Mouse (Mus musculus) ES-CJ7 (cell line): ENCODE measurements at regions not wholly inside any gene's neighbourhood (a gene's known extent, or its start where the extent isn't known, plus 50 kb on each side); places are given as distances from the start of the nearest gene placed in this dataset.

ENCODE experiments used
- DNase-seq: peaks from one replicate; pipeline ENCODE4 v3.0.0; 2011; ENCODE audit warnings: low read depth, low spot score

DNA sequence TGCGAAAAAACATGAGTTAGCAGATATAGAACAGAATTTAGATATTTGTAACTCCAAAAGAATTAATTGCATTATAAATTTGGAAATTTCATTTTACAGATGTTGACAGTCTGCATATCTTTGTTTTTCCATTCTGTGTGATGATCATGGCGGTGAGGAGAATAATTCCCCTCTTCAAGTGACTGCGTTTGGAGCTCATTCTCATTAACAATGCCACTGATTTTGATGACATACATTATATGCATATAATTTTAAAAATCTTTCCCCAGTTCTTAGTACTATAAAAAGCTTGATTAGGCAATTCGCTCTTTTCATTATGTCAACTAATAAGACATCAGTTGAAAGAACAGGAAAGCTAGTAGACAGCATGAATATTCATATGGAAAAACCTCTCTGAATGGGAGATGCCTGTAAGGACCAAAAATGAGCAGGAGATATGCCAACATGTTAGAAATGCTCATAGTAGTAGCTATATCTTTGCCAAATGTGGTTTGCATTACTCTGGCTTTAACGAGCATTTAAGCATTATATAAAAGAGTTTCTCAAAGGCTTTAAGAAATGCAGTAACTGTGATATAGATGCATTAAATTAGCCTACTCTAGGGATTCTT is 849.2 kb upstream of the Cldn34c4 start:
- no peak for DNase-seq

DNA sequence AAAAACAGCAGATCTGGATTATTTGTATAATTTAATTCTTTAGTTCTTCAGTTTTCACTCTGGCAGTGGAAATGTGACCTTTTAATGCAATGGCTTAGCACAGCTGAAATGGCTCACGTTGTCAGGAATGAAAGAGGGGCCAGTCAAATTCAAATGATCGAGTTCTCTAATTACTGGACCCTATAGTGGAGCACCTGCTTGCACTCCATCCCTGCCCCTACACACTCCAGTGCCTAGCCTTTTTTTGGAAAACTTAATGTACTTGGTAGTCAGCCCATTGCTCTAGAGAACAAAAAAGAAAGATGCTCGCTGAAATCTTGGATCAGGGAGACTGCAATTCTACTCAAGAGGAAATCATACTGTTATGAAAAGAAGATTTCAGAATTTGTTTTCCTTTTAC is 841.0 kb upstream of the Cldn34c4 start:
- no peak for DNase-seq

DNA sequence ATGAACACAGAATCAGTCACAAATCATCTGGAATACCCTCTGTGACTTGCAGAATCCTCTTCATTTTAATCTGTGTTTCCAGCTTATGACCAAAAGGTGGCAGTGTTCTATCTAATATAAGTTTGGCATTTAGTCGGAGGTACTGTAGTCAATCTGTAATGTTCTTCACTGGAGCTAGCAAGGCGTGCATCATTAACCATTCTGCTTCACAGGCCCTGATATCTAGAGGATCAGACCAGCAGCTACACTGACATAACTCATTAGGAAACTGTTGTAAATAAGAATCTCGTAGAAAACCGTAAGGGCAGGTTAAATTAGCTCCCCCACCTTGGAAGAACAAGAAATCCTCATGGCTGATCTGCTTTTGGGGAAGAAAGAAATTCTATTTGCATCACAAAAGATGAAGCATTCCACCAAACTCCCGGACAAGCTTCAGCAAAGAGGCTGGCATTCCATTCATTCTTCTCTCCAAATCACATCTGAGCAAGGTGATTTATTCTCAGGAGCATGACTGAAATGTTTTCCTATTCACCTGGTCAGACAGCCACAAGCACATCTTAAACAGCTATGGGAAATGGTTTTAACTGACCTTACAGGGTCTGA is 840.0 kb upstream of the Cldn34c4 start:
- DNase-seq, result peak; percentile 73
